ENCODE assay signal across 18 mouse cellular contexts in genomic region chr3:111735042-111735680, GRCm38 (mm10).
"Had no signal": no experiment of that assay in that cellular context is flagged by ENCODE, and none has a peak within 500 bp of the region (broad histone marks: within the 10 kb centered on the region; RNA-seq: fewer than 3 reads in every experiment).

No protein-coding gene starts in this region.

- ATAC-seq: intestine, embryonic 15.5 days had no signal

- H3K4me3 ChIP-seq: intestine, embryonic 15.5 days; kidney, embryonic 15.5 days; left cerebral cortex, adult 2 months; liver, embryonic 13.5 days; neural tube, embryonic 13.5 days; stomach, embryonic 15.5 days had no signal

- H3K9me3 ChIP-seq: intestine, embryonic 15.5 days; kidney, embryonic 15.5 days; liver, embryonic 13.5 days; neural tube, embryonic 13.5 days; stomach, embryonic 15.5 days had no signal

- H3K36me3 ChIP-seq: intestine, embryonic 15.5 days; kidney, embryonic 15.5 days; liver, embryonic 13.5 days; neural tube, embryonic 13.5 days; stomach, embryonic 15.5 days had no signal

- DNase-seq: kidney, adult 11 months; kidney, adult 8-10 months; kidney, postnatal 10 days; kidney, postnatal 36 days; layer of hippocampus, postnatal 36 days; liver, embryonic 13.5 days; lung, adult 2 months; retina, postnatal 1 day; right cerebral cortex, postnatal 25 days; spleen, adult 18-20 months; thymus, adult 18-20 months; thymus, postnatal 36 days had no signal

- H3K4me1 ChIP-seq: intestine, embryonic 15.5 days; kidney, embryonic 15.5 days; liver, embryonic 13.5 days; neural tube, embryonic 13.5 days; stomach, embryonic 15.5 days had no signal

- H3K27ac ChIP-seq: intestine, embryonic 15.5 days; kidney, embryonic 15.5 days; left cerebral cortex, adult 2 months; liver, embryonic 13.5 days; macrophage; neural tube, embryonic 13.5 days; stomach, embryonic 15.5 days had no signal

- H3K9ac ChIP-seq: intestine, embryonic 15.5 days; kidney, embryonic 15.5 days; liver, embryonic 13.5 days; neural tube, embryonic 13.5 days; stomach, embryonic 15.5 days had no signal

- H3K27me3 ChIP-seq: intestine, embryonic 15.5 days; kidney, embryonic 15.5 days; liver, embryonic 13.5 days; neural tube, embryonic 13.5 days; stomach, embryonic 15.5 days had no signal

- H3K4me2 ChIP-seq: intestine, embryonic 15.5 days; kidney, embryonic 15.5 days; liver, embryonic 13.5 days; neural tube, embryonic 13.5 days; stomach, embryonic 15.5 days had no signal
